Mouse (Mus musculus) hindbrain, embryonic 15.5 days (tissue): ENCODE measurements around the gene Cdc14b. TPM values are rescaled to one million over a fixed set of nuclear protein-coding genes. Genes with fewer than 3 reads are reported as not detected.

Experiments used
- ATAC-seq: fragments of 200-750 bp; cut with Nextera tagmentation; 2 replicates; pipeline ENCODE4 v1.8.0; 2017; ENCODE audit warnings: low read depth, moderate number of reproducible peaks, moderate TSS enrichment; ENCODE audit not compliant: low FRiP score
- H3K27ac ChIP-seq: fragments of 300-500 bp; sonication (generic); replicated peaks from 2 replicates; pipeline ENCODE4 v1.5.1; 2015; ENCODE audit warnings: mild to moderate bottlenecking, inconsistent platforms
- H3K27me3 ChIP-seq: fragments of 300-500 bp; sonication (generic); 2 replicates; pipeline ENCODE4 v1.6.1; 2015; ENCODE audit warnings: control low read depth, inconsistent platforms
- H3K36me3 ChIP-seq: fragments of 300-500 bp; sonication (generic); 2 replicates; pipeline ENCODE4 v1.6.1; 2015; ENCODE audit warnings: control low read depth, inconsistent platforms
- H3K4me1 ChIP-seq: fragments of 300-500 bp; sonication (generic); replicated peaks from 2 replicates; pipeline ENCODE4 v1.6.1; 2015; ENCODE audit warnings: control low read depth, inconsistent platforms
- H3K4me2 ChIP-seq: fragments of 300-500 bp; sonication (generic); 2 replicates; pipeline ENCODE4 v1.6.1; 2015; ENCODE audit warnings: moderate library complexity, mild to moderate bottlenecking, inconsistent platforms
- H3K4me3 ChIP-seq: fragments of 300-500 bp; sonication (generic); 2 replicates; pipeline ENCODE4 v1.5.1; 2015; ENCODE audit warnings: mild to moderate bottlenecking, inconsistent platforms
- H3K9ac ChIP-seq: fragments of 300-500 bp; sonication (generic); 2 replicates; pipeline ENCODE4 v1.6.1; 2015; ENCODE audit warnings: inconsistent platforms
- H3K9me3 ChIP-seq: fragments of 300-500 bp; sonication (generic); 2 replicates; pipeline ENCODE4 v1.6.1; 2016; ENCODE audit warnings: control low read depth, inconsistent platforms
- WGBS: fragments of 180-500 bp; shearing (Covaris S2); methylation state at CpG from one replicate; pipeline ENCODE4 v1.1.7; 2015; 5-methylcytosine and 5-hydroxymethylcytosine counted together
- polyA plus RNA-seq: library from polyadenylated mRNA; unstranded; fragments of >200 nt; fragmentation: Nextera tagmentation; extraction: Ambion mirVana; gene quantifications from 2 replicates; pipeline ENCODE4 v1.2.1, GENCODE M21; 2015

Gene Cdc14b
- polyA plus RNA-seq, 1 experiment from 2014 or later = 3.3 TPM

GRCm38 (mm10) chr13:64309842-64310241, 34.8 kb upstream of the Cdc14b start:
- Histone ChIP-seq H3K27me3 (no peaks in the 10 kb centered on the region), H3K9me3 (no peaks in the 10 kb centered on the region), H3K27ac (no peak overlapping the region), H3K4me1 (peaks cover 12% of the 10 kb centered on the region), H3K9ac (no peak overlapping the region), H3K4me3 (no peak overlapping the region), H3K4me2 (no peak overlapping the region), H3K36me3 (no peaks in the 10 kb centered on the region)
- ATAC-seq = no peak
- 91% methylated on average over 11 of the region's 11 CpGs for WGBS

GRCm38 (mm10) chr13:64309036-64309435, 33.9 kb upstream of the Cdc14b start:
- H3K4me3 ChIP-seq = no peak overlapping the region
- peaks cover 12% of the 10 kb centered on the region for H3K4me1 ChIP-seq
- whole genome bisulfite sequencing = 65% methylated on average over 5 of the region's 5 CpGs
- H3K36me3 ChIP-seq = no peaks in the 10 kb centered on the region
- H3K4me2 ChIP-seq = no peak overlapping the region
- no peak overlapping the region for H3K9ac ChIP-seq
- H3K27me3 ChIP-seq = no peaks in the 10 kb centered on the region
- no peak overlapping the region for H3K27ac ChIP-seq
- no peaks in the 10 kb centered on the region for H3K9me3 ChIP-seq
- no peak for ATAC-seq

GRCm38 (mm10) chr13:64307508-64307907, 32.4 kb upstream of the Cdc14b start:
- Histone ChIP-seq H3K27ac (no peak overlapping the region), H3K27me3 (no peaks in the 10 kb centered on the region), H3K4me2 (no peak overlapping the region), H3K4me1 (peaks cover 8% of the 10 kb centered on the region), H3K36me3 (no peaks in the 10 kb centered on the region), H3K9me3 (no peaks in the 10 kb centered on the region), H3K4me3 (no peak overlapping the region), H3K9ac (no peak overlapping the region)
- no peak for ATAC-seq
- WGBS = 85% methylated on average over 5 of the region's 5 CpGs

GRCm38 (mm10) chr13:64306078-64306477, 31.0 kb upstream of the Cdc14b start:
- H3K36me3 ChIP-seq = no peaks in the 10 kb centered on the region
- 73% methylated on average over 3 of the region's 3 CpGs for WGBS
- peaks cover under 1% of the 10 kb centered on the region for H3K4me1 ChIP-seq
- no peaks in the 10 kb centered on the region for H3K27me3 ChIP-seq
- ATAC-seq = no peak; the same call in 1 of the 2 replicates
- H3K9me3 ChIP-seq = no peaks in the 10 kb centered on the region
- no peak overlapping the region for H3K9ac ChIP-seq
- H3K4me3 ChIP-seq = no peak overlapping the region
- H3K27ac ChIP-seq = no peak overlapping the region
- no peak overlapping the region for H3K4me2 ChIP-seq

GRCm38 (mm10) chr13:64299069-64299468, 24.0 kb upstream of the Cdc14b start:
- 95% methylated on average over 1 of the region's 1 CpGs for WGBS
- Histone ChIP-seq H3K4me1 (no peaks in the 10 kb centered on the region), H3K27me3 (no peaks in the 10 kb centered on the region), H3K9ac (no peak overlapping the region), H3K27ac (no peak overlapping the region), H3K4me3 (no peak overlapping the region), H3K36me3 (no peaks in the 10 kb centered on the region), H3K9me3 (no peaks in the 10 kb centered on the region), H3K4me2 (no peak overlapping the region)
- ATAC-seq = no peak

GRCm38 (mm10) chr13:64286791-64287190, 11.7 kb upstream of the Cdc14b start:
- Histone ChIP-seq H3K27me3 (no peaks in the 10 kb centered on the region), H3K4me3 (no peak overlapping the region), H3K4me2 (no peak overlapping the region), H3K4me1 (no peaks in the 10 kb centered on the region), H3K9ac (no peak overlapping the region), H3K36me3 (no peaks in the 10 kb centered on the region), H3K9me3 (no peaks in the 10 kb centered on the region), H3K27ac (no peak overlapping the region)
- WGBS = 54% methylated on average over 4 of the region's 4 CpGs
- no peak for ATAC-seq

GRCm38 (mm10) chr13:64286321-64286720, 11.2 kb upstream of the Cdc14b start:
- Histone ChIP-seq H3K9ac (no peak overlapping the region), H3K4me2 (no peak overlapping the region), H3K4me3 (no peak overlapping the region), H3K36me3 (no peaks in the 10 kb centered on the region), H3K9me3 (no peaks in the 10 kb centered on the region), H3K27ac (no peak overlapping the region), H3K4me1 (no peaks in the 10 kb centered on the region), H3K27me3 (no peaks in the 10 kb centered on the region)
- no peak for ATAC-seq
- 69% methylated on average over 4 of the region's 4 CpGs for WGBS

GRCm38 (mm10) chr13:64284676-64285075, 9.6 kb upstream of the Cdc14b start:
- Histone ChIP-seq H3K4me1 (no peaks in the 10 kb centered on the region), H3K9me3 (no peaks in the 10 kb centered on the region), H3K27ac (no peak overlapping the region), H3K4me2 (no peak overlapping the region), H3K4me3 (no peak overlapping the region), H3K9ac (no peak overlapping the region), H3K36me3 (no peaks in the 10 kb centered on the region), H3K27me3 (no peaks in the 10 kb centered on the region)
- WGBS = 98% methylated on average over 2 of the region's 2 CpGs
- no peak for ATAC-seq

- H3K4me3 ChIP-seq = no peak overlapping the region
- no peak for ATAC-seq
- no peak overlapping the region for H3K27ac ChIP-seq
- no peaks in the 10 kb centered on the region for H3K9me3 ChIP-seq
- H3K4me2 ChIP-seq = no peak overlapping the region
- H3K27me3 ChIP-seq = peaks cover 9% of the 10 kb centered on the region
- H3K4me1 ChIP-seq = no peaks in the 10 kb centered on the region
- no peaks in the 10 kb centered on the region for H3K36me3 ChIP-seq
- 91% methylated on average over 5 of the region's 5 CpGs for WGBS
- H3K9ac ChIP-seq = no peak overlapping the region
Observed at GRCm38 (mm10) chr13:64280940-64281339, 5.8 kb upstream of the Cdc14b start.

- H3K4me2 ChIP-seq = peak overlapping the region; percentile 100
- H3K36me3 ChIP-seq = no peaks in the 10 kb centered on the region
- no peaks in the 10 kb centered on the region for H3K9me3 ChIP-seq
- H3K27me3 ChIP-seq = peaks cover 25% of the 10 kb centered on the region
- H3K9ac ChIP-seq = no peak overlapping the region
- H3K4me1 ChIP-seq = peaks cover 22% of the 10 kb centered on the region
- ATAC-seq = no peak
- 15% methylated on average over 9 of the region's 9 CpGs for WGBS
- H3K27ac ChIP-seq = no peak overlapping the region
- H3K4me3 ChIP-seq = peak overlapping the region; percentile 62
Observed at GRCm38 (mm10) chr13:64275754-64276127, 651 bp upstream of the Cdc14b start.

GRCm38 (mm10) chr13:64273891-64274844, 922 bp downstream of the Cdc14b start:
- Histone ChIP-seq H3K4me3 (peak overlapping the region; percentile 62), H3K27me3 (peaks cover 25% of the 10 kb centered on the region), H3K4me2 (peak overlapping the region; percentile 100), H3K27ac (no peak overlapping the region), H3K4me1 (peaks cover 22% of the 10 kb centered on the region), H3K9me3 (no peaks in the 10 kb centered on the region), H3K36me3 (no peaks in the 10 kb centered on the region), H3K9ac (peak overlapping the region; percentile 58)
- ATAC-seq = peak; percentile 84
- under 1% methylated on average over 83 of the region's 95 CpGs for WGBS

GRCm38 (mm10) chr13:64273352-64273751, 1.7 kb downstream of the Cdc14b start:
- H3K4me3 ChIP-seq = peak overlapping the region; percentile 62; the same call in 1 of the 2 replicates
- WGBS = 56% methylated on average over 8 of the region's 8 CpGs
- no peak for ATAC-seq

More at GRCm38 (mm10) chr13:64273352-64273751, 1.7 kb downstream of the Cdc14b start:
- H3K36me3 ChIP-seq = no peaks in the 10 kb centered on the region
- H3K4me1 ChIP-seq = peaks cover 22% of the 10 kb centered on the region
- H3K9ac ChIP-seq = no peak overlapping the region
- no peak overlapping the region for H3K27ac ChIP-seq
- no peaks in the 10 kb centered on the region for H3K9me3 ChIP-seq
- peaks cover 25% of the 10 kb centered on the region for H3K27me3 ChIP-seq
- H3K4me2 ChIP-seq = peak overlapping the region; percentile 100
